ENCODE assay signal across 10 mouse cellular contexts in genomic region chr10:89400674-89401336, GRCm38 (mm10). TPM values are rescaled to one million over a fixed set of nuclear protein-coding genes. Genes with fewer than 3 reads are reported as not detected.
DNase-seq lines count a peak whose midpoint lies in the region; ATAC-seq lines count a peak whose summit lies in the region.
"Had no signal": no experiment of that assay in that cellular context is flagged by ENCODE, and none has a peak within 500 bp of the region (broad histone marks: within the 10 kb centered on the region; RNA-seq: fewer than 3 reads in every experiment).

No protein-coding gene starts in this region.

- H3K27me3 ChIP-seq in kidney, embryonic 16.5 days (ENCODE audit: insufficient read depth, low read length): no peaks in the 10 kb centered on the region
- H3K27me3 ChIP-seq: stomach, embryonic 15.5 days had no signal

- H3K36me3 ChIP-seq in kidney, embryonic 16.5 days (ENCODE audit: insufficient read depth, low read length): no peaks in the 10 kb centered on the region
- H3K36me3 ChIP-seq: stomach, embryonic 15.5 days had no signal

- H3K9me3 ChIP-seq in kidney, embryonic 16.5 days (ENCODE audit: low read length): peaks cover 10% of the 10 kb centered on the region; the same call in 1 of the 2 replicates
- H3K9me3 ChIP-seq: stomach, embryonic 15.5 days had no signal

- no peak overlapping the region for H3K27ac ChIP-seq in kidney, embryonic 16.5 days (ENCODE audit: low read length)
- H3K27ac ChIP-seq: stomach, embryonic 15.5 days had no signal

- ATAC-seq in kidney, embryonic 16.5 days (ENCODE audit: low FRiP score, low TSS enrichment): no peak

- no peaks in the 10 kb centered on the region for H3K4me1 ChIP-seq in kidney, embryonic 16.5 days (ENCODE audit: insufficient read depth, low read length)
- H3K4me1 ChIP-seq: stomach, embryonic 15.5 days had no signal

- no peak overlapping the region for H3K9ac ChIP-seq in kidney, embryonic 16.5 days (replicated peaks; ENCODE audit: low read length)
- H3K9ac ChIP-seq: stomach, embryonic 15.5 days had no signal

- 88% methylated on average over 19 of the region's 19 CpGs for WGBS in kidney, embryonic 16.5 days

- H3K4me3 ChIP-seq in kidney, embryonic 16.5 days (ENCODE audit: low read length): no peak overlapping the region
- H3K4me3 ChIP-seq: erythroblast, embryonic 14.5 days; stomach, embryonic 15.5 days had no signal

- DNase-seq in kidney, postnatal 14 days: peak; percentile 62
- DNase-seq in adrenal gland, postnatal 14 days: peak; percentile 48
- DNase-seq in cerebellum, postnatal 14 days: peak; percentile 88 to 95
- DNase-seq in lung, postnatal 25 days (ENCODE audit: low spot score): peak; percentile 15
- DNase-seq in layer of hippocampus, adult 9-10 months (ENCODE audit: low spot score): no peak
- no peak for DNase-seq in retina, embryonic 14.5 days (ENCODE audit: low spot score)
- no peak for DNase-seq in spleen, adult 18-20 months

- H3K4me2 ChIP-seq in kidney, embryonic 16.5 days (replicated peaks; ENCODE audit: low read depth, low read length): no peak overlapping the region
- H3K4me2 ChIP-seq: stomach, embryonic 15.5 days had no signal

RNA-seq across cellular contexts. Expression of gene Gas2l3, which starts 43.0 kb away (rescaled TPM):
- 16.7 and 18.5 TPM in 2 replicates for polyA plus RNA-seq in kidney, embryonic 16.5 days (2015; fragmentation: Nextera tagmentation; extraction: Ambion mirVana)
- total RNA-seq in adrenal gland, postnatal 14 days (2021): 8.5 and 9.2 TPM in 2 replicates

RNA-seq across cellular contexts. Expression of gene Ano4, which starts 56.2 kb away (rescaled TPM):
- polyA plus RNA-seq in kidney, embryonic 16.5 days (2015; fragmentation: Nextera tagmentation; extraction: Ambion mirVana): 5.0 and 5.5 TPM in 2 replicates
- total RNA-seq in adrenal gland, postnatal 14 days (2021): 0.64 and 1.3 TPM in 2 replicates
- polyA plus RNA-seq: erythroblast, embryonic 14.5 days had no signal

Comparison
In these comparisons a context has a peak if more than half of its experiments do, and no peak if none do; other contexts are left out.
1. DNase-seq: peak in kidney, postnatal 14 days (single experiment), adrenal gland, postnatal 14 days (single experiment), cerebellum, postnatal 14 days (2 of 2) and lung, postnatal 25 days (single experiment); none in layer of hippocampus, adult 9-10 months (single experiment), retina, embryonic 14.5 days (single experiment) and spleen, adult 18-20 months (0 of 2).